Mouse (Mus musculus): Measurements from ENCODE around the gene Ndufs6.

Ndufs6 gene

DNA sequence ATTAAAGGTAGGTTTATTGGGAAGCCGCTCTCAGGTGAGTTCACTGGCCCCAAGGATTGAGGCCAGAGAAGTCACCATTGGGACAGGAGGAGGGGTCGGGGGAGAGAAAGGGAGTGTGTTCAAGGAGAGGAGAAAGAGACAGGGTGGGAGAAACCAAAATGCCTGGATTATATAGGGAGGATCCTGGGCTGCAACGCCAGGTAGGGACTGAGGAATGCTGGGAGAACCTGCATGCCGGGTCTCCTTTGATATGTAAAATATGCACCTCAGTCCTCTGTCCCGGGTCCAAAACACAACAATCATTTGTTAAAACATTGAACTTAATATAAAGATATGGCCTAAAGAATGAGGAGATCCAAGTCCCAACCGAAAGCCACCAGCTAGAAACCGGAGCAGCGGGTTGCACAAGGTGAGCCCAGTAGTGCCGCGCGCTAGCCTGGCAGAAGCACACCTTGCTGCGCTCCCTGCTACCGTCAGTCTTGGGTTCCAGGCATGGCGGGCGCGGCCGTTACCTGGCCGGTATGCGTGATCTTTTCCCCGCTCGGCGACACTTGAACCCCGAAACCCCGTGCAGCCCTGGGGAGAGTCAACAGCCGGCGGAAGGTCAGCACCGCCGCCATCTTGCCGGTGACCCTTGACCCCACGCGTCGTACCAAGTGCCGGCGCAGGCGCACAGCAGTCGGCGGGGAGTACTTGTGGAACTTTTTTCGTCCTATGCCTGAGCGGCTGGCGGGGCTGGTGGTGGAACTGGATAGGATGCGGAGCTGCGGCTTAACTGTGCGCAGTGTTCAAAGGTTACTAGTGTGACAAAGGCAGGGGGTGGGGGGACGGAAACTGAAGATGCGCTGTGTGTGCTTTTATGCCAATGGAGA lies at the start of gene Ndufs6, which contains the start of gene Mrpl36:
Gene Ndufs6, minus strand, starts transcription at position 716 of the 872 bp plus-strand sequence.
Gene Mrpl36, plus strand, starts transcription at position 687 of the 872 bp plus-strand sequence.
- DNase-seq = peak; percentile 93 to 96

DNA sequence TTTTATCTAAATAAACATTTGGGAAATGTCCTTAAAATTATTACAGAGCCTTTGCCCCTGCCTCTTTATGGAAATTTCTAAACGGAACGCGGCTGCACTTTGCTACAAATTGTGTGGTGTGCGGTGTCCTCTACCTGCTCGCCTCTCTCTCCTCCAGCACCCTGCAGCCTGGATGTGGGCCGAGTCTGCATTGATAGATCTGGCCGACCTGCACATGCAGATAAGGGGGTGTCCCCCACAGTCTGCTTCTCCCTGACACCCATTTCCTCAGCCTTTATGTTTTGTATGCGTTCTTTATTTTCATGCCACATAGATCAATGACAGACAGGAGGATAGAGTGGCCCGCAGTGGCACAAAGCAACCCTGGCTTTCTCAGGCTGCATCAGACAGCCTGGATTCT lies 49.3 kb upstream of the Ndufs6 start:
- no peak for DNase-seq

DNA sequence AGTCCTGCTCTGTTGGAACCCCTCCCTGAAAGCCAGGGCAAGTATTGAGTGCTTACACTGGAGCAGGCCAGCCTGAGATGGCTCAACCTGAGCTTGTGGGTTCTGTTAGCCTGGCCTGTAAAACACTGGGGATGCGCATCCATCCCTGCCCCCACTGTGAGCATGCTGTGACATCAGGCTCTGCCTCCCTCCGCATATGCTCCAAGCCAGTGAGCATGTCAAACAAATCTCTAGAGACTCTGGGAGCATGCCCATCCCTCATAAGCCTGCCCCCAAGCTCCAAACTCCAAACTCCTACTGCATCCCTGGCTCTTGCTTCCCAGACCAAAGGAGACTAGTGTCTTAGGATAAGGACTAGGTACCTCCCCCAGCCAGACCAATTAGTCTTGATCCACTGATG lies 46.3 kb upstream of the Ndufs6 start:
- DNase-seq = no peak

DNA sequence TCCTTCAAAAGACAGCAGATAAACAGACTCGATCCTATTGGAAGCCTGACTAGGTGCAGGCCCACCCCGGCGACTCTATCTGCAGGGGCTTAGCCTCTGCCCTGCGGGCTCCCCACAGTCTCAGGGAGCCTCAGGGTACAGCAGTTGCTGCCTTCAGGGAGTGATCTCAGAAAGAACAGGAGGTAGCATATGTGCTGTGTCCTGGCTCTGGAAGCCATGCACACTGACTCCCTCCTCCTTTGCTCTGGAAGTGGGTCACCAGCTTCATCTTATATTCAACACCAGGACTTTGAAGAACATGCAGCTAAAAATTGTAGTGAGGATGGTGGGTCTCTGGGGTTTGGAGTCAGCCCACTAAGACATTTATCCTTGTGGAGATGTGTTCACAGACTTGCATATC lies 45.0 kb upstream of the Ndufs6 start:
- no peak for DNase-seq

DNA sequence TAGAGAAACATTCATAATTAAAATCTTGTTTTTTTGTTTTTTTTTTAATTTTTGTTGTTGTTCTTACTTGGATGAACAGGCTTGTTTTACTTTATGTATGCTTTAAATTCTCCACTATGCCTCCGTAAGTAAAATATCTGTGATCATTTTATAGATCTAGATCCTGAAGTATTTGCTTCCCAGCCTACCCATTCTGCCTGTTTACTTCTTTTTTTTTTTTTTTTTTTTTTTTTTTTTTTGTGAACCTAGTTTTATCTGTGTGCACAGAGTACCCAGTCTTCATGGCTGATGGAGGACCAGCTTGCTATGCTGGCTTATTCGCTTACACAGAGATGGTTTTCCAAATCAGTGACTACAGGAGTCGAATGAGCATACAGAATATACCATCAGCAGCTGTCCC lies 28.8 kb upstream of the Ndufs6 start:
- DNase-seq = no peak

DNA sequence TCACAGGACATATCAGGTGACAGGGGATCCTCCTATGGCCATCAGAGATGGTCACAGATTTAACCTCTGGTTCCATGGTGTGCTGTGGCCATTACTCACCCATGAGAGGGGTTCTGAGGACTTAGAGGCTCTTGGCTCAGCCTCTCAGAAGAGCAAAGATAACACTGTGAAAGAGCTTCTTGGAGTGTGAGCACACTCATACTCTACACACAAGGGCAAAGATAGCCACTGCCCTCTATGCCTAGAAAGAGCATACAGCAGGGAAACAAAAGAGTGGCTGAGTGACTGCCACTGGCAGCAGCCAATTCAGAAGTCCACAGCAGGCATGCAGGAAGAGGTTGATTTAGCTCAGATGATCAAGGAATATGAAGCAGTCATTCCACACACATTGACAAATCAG lies 24.1 kb upstream of the Ndufs6 start:
- no peak for DNase-seq

DNA sequence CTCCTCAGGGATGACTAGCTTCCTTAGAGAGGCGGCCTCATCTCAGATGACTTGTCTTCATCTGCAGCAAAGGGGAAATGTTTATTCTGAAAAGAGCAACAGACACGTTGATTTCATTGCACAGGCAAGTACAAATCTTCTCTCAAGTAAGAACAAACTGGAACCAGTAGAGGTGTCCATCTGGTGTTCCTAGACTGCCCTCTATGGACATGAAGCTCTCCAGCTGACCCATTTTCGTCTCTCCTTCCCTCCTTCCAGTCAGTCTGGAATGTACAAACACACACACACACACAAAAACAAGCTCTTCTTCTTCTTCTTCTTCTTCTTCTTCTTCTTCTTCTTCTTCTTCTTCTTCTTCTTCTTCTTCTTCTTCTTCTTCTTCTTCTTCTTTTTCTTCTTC lies 23.6 kb upstream of the Ndufs6 start:
- no peak for DNase-seq

DNA sequence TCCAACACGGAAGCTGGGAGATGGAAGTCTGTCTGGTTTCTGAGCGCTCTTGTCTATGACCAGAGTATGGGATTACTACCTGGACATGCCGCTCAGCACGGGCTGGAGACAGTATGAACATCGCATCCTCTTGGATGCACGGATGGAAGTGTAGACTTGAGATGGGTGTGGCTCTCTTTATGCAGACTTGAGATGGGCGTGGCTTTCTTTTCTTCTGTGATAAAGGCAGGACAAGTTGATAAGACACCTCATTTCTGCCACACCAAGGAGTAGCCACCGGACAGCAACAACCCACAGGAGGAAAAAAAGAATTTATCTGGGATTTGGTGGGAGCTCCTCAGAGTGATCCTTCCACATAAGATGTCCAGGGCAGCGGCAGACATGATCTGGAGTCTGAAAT lies 22.4 kb upstream of the Ndufs6 start:
- no peak for DNase-seq

DNA sequence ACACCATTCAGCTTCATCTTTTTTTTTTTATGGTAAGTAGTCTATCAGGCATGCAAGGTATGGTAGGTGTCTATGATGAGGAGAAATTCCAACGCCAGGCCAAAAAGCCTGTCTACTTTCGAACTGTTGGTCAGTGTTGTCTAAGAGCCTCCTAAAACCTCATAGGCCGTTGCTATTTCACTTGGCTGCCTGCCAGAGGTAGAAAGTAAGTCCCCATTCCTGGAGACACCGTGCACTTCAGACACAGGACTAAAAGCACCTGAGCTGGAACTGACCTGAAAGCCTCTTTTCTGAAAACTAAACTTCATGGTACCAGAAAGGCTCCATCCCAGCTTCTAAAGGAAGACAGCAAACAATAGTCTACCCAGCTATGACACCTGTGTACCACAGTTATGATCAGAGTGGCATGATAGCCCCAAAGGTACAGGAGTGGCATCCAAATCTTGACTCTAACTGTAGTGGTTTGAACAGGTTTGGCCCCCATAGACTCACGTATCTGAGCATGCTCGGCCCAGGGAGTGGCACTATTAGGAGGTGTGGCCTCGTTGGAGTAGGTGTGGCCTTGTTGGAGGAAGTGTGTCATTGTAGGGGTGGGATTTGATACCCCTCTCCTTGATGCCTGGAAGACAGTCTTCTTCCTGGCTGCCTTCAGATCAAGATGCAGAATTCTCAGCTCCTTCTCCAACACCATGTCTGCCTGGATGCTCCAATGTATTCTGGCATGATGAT lies 19.7 kb upstream of the Ndufs6 start:
- DNase-seq = no peak

DNA sequence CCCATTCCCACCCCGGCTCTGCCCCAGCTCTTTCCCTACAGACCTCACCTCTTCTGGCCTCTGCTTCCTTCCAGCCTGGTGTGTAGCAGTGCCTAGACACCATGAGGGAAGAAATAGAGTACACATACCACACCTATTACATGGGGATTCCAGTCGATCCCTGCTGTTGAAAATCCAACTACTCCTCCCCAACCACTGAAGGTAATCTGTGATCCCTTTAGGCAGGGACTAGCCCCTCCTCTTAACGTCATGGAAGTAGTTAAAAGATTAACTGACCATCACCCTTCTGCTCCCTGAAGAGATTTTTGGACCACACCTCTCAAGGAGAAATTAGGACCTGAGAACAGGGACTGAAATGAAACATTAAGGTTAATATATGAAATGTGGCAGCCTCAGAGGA lies 18.8 kb upstream of the Ndufs6 start:
- no peak for DNase-seq

DNA sequence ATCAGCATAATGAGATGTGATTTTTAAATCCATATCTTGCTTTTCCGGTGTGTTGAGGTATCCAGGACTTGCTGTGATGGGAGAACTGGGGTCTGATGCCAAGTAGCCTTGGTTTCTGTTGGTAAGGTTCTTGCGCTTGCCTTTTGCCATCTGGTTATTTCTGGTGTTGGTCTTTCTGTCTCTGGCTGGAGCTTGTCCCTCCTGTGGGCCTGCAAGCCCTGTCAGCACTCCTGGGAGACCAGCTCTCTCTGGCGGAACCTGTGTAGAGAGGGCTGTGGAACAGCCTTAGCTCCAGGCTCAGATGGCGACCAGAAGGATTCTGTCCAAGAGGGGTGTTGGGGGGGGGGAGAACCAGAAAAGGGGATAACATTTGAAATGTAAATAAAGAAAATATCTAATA lies 18.4 kb upstream of the Ndufs6 start:
- no peak for DNase-seq

DNA sequence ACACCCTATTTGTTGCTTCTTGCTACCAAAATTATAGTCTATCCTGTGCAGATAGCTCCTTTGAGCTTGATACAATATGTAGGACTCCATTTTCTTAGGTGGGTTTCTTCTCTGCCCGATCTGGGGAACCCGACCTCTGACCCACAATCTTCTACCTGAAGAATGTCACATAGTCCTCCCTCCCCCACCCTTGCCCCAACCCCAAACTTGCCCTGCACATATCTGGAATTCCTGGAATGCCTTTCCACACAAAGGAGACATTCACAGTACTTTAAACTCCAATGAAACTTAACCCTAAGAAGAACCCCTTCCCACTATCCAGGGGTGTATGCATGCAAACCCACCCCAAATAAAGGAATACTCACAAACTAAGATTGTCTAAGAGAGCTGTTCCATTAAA lies 17.8 kb upstream of the Ndufs6 start:
- no peak for DNase-seq

DNA sequence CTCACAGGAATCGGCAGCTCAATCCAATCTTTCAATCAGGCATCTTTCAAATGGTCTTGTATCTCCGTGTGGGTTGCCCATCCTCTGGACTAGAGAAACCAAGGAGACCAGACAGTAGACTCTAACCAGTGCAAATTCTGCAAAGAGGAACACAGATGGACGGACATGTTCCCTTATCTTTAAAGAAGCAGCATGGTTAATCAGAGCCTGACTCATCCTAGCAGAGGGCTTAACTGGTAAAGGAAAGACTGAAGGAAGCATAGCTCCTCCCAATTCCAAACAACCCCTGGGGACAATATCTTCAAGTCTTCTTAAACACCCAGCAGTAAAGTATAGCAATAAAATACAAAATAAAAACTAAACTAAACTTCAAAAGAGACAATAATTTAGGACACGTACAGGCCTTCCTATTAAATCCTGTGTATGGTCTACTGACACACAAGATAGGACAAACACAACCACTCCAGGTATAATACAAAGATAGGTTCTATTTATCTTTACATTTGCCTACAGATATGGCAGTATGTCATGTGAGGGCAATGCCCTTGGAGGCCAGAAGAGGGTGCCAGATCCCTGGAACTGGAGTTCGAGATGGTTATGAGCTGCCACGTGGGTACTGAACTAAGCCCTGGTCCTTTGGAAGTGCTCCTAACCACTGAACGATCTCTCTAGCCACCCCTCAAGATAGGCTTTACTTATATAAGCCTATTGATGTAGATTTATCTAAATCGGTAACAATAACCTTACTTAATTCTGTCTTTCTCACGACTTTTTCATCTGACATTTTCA lies 17.0 kb upstream of the Ndufs6 start:
- peak; percentile 16 for DNase-seq

DNA sequence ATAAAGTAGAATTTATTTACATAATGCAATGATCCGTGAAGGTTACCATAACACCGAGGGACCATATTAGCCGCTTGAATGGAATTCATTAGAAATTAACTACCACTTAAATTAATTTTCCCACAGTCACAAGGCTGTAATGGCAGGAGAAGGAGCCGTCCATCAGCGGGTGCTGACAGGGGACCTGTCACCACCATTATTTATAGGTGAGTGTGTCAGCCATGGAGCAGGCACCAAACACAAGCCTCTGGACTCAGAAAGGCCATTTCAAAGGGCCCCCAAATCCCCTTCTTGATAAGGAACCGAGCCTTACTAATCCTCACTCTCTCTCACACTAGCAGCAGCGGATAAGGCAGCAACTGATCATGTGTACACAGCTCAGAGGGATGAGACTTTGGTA lies 8.4 kb upstream of the Ndufs6 start:
- no peak for DNase-seq

DNA sequence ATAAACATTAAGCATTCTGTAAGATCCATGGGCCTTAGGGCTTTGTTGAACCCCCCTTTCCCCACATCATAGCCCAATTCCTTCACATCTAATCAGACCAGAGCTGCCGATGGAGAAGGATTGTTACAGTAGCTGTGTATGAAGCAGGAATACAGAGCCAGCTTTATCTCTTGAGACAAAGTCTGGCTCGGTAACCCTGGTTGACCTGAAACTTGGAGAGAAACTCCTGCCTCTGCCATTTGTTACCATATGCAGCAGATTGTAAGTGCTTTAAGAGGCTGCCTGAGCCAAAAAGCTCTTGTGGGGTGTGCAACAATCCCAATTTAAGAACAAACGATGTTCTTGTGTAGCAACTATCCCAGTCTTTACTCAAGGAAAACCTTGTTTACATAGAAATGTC lies 3.4 kb upstream of the Ndufs6 start:
- DNase-seq = no peak

DNA sequence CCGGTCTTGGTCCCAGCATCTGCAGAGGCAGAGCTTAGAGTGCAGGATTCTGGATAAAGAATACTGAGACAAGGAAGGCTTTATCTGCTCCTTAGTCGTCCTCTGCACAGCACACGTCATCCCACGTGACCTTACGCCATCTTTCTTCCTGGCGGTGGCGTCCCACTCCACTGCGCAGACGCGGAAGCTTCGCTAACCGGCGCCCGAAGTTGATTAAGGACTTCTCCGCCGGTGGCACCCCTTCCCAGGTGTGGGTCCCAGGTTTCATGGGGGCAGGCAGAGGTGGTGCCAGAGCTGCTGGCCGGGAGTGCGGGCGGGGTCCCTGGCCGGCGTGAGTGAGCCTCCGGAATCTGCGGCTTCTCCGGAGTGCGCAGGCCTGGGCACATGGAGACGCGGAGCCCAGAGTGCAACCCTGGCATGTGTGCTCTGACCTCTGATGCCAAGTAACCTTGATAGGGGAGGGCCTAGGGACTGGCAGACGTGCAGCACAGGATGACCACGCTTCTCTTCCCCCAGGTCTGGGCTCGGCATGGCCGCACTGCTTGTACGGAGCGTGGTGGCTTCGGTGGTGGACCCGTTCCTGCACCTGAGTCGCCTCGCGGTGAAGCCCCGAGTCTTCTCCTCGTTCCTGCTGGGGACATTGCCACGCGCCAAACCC lies 2.6 kb upstream of the Ndufs6 start:
- peak; percentile 87 to 88 for DNase-seq

DNA sequence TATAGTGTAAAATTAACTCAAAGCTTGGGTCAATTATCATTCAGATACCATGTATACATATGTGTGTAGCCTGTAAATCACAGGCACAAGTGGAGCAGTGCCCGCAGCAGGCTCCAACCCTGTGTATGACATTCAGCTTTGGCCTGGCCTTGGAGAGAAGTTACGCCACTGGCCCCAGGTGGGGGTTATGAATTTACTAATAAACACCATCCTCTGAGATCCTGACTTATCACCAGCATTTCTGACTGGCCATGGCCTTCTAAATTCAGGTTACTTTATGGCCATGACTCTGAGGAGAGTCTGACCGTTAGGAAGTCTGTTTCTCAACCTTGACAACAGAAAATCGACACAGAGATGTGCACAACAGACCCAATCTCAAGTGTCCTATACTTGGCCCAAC lies 4.9 kb downstream of the Ndufs6 start:
- no peak for DNase-seq

DNA sequence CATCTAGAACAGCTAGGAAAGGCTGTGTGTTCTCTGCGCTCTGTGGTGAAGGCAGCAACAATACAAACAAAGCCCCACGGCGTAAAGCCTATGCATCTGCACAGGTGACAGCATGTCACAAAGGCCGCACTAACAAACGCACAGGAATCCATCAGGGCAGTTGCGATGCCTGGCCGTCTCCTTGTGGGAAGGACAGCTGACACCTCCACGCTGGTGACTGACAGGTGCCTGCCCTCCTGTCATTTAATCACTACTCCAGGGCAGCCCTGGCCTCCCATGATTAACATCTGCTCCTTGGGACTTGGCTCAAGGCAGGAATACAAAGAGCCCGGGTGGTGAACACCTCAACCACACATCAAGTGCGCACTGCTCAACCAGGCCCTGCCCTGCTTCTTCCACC lies 5.7 kb downstream of the Ndufs6 start:
- DNase-seq = no peak

DNA sequence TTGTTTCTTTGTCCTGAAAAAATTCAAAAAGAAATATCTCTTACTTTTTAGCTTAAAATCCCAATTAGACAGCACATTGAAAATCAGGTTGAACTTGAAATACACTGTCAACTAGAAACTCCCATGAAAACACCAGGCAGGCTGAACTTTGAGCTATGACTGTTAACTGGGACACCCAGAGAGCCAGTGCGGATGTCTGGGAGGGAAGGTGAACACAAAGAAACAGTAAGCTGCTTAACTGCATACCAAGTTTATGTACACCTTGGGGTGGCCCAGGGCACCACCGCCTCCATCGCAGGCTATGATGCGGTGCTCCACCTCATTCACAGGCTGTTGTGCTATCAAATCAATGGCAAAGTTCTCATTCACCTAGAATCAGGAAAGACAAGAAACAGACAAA lies 8.3 kb downstream of the Ndufs6 start:
- no peak for DNase-seq

DNA sequence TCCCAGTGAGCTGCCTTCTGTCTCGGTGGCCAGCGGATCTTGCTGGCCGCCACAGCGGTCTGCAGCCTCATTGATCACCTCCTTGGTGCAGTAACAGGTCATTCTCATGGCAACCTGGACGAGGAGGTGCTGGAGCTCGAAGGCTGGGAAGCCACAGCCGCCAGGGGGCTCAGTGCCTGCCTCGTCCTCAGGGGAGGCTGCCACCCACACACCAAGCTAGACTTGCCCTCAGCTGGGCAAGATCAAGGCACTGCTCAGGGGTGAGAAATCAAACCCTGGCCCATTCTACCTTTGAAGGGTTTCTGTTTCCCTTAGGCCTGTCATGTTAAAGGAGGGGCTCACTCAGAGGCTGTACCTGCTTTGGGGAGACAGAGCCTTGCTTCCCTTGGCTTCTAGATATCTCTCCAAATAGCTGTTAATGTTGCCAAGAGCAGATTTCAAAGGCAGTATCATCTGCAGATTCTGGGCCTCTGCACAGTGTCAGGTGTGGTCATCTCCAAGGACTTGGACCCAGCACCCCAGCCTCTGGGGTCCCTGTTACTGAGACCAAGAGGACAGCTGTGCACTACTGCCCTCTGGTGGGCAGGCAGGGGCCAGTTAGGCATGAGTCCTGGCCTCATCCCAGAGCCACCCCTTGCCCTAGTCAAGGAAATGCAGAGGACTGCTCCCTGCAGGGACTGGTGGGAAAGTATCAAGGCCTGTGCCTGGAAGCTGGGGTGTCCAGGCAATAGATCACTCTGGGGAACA lies 18.0 kb downstream of the Ndufs6 start:
- DNase-seq = peak; percentile 44 to 51

DNA sequence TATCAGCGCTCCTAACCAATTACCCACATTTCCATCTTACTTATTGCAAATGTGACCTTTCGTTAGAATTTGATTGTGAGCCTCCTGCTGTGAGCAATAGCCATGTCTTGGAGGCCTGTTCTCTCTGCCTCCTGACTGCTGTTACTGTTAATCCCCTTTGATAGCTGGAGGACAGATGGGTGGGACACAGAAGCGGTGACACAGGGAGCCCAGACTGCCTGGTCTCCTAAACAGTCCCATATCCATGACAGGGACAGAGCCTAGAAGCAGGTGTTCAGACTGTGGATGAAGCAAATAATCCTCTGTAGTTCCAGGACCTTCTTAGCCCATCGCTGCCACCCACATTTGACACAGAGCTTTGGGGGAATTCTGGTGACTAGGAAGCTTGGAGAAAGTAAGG lies 21.9 kb downstream of the Ndufs6 start:
- DNase-seq = no peak

DNA sequence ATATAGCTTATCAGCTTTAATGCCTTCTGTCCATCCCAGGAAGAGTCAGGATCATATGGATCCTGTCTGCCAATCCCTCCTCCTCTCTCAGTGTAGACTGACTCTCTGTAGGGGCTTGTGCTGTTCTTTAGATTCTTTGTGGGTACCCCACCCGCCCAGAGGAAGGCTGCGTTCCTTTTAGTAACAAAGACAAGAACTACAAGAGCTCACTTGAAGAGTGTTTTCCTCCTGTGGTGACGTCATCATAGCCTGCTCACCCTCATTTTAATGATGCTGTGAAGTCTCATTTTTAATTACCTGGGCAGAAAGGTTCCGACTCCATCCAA lies 22.3 kb downstream of the Ndufs6 start:
- no peak for DNase-seq

Data from thymus, postnatal 36 days (tissue).